Mouse (Mus musculus) left cerebral cortex, postnatal 14 days (tissue): ENCODE measurements at regions not wholly inside any gene's neighbourhood (a gene's known extent, or its start where the extent isn't known, plus 50 kb on each side); places are given as distances from the start of the nearest gene placed in this dataset.

Source experiments
- DNase-seq, 2 experiments: peaks; one replicate each; pipeline ENCODE4 v3.0.0; 2021 to 2022; ENCODE audit warnings: low spot score in 2 of 2, mixed read lengths in 1 of 2
- intact Hi-C: fragments of 180-260 bp; cut with DNase I; formaldehyde crosslinking; loops from one replicate; pipeline ENCODE4 v1.15.1; 2025

GRCm38 (mm10) chr13:16716796-16717749, 705.4 kb downstream of the Inhba start:
- intact Hi-C loops: no loop called here
- no peak for DNase-seq

GRCm38 (mm10) chr13:16720090-16720489, 708.4 kb downstream of the Inhba start:
- intact Hi-C loops: no loop called here
- no peak for DNase-seq

- DNase-seq: no peak
- intact Hi-C loops: no loop called here
Observed at GRCm38 (mm10) chr13:16725350-16725749, 713.7 kb downstream of the Inhba start.

- DNase-seq: no peak
- intact Hi-C loops: no loop called here
Observed at GRCm38 (mm10) chr13:16738313-16738712, 726.7 kb downstream of the Inhba start.

GRCm38 (mm10) chr13:16739563-16739962, 727.9 kb downstream of the Inhba start:
- DNase-seq: no peak
- intact Hi-C loops: no loop called here

- no peak for DNase-seq
- intact Hi-C loops: no loop called here
Observed at GRCm38 (mm10) chr13:16744237-16744636, 732.6 kb downstream of the Inhba start.

GRCm38 (mm10) chr13:16745644-16746043, 734.0 kb downstream of the Inhba start:
- DNase-seq: no peak
- intact Hi-C loops: no loop called here

GRCm38 (mm10) chr13:16746451-16746850, 734.8 kb downstream of the Inhba start:
- intact Hi-C loops: no loop called here
- DNase-seq: no peak

GRCm38 (mm10) chr13:16756264-16756663, 744.6 kb downstream of the Inhba start:
- intact Hi-C loops: no loop called here
- peak in 1 of 2 experiments; percentile 8 for DNase-seq

GRCm38 (mm10) chr13:16760045-16760444, 748.4 kb downstream of the Inhba start:
- intact Hi-C loops: loop anchor here (5.0 to 10.0 kb wide), 2 partner anchors 205 to 738 kb away; no protein-coding TSS in a partner anchor

GRCm38 (mm10) chr13:16761415-16761814, 749.8 kb downstream of the Inhba start:
- no peak for DNase-seq
- intact Hi-C loops: loop anchor here (5.0 to 10.0 kb wide), 2 partner anchors 203 to 739 kb away; no protein-coding TSS in a partner anchor

More at GRCm38 (mm10) chr13:16760045-16760444, 748.4 kb downstream of the Inhba start:
- no peak for DNase-seq

GRCm38 (mm10) chr13:16762326-16762725, 750.7 kb downstream of the Inhba start:
- intact Hi-C loops: loop anchor here (5.0 to 10.0 kb wide), 2 partner anchors 202 to 740 kb away; no protein-coding TSS in a partner anchor
- DNase-seq: no peak

- peak in 1 of 2 experiments; percentile 3 for DNase-seq
- intact Hi-C loops: loop anchor here (5.0 to 10.0 kb wide), 2 partner anchors 202 to 741 kb away; no protein-coding TSS in a partner anchor
Observed at GRCm38 (mm10) chr13:16762727-16763512, 751.3 kb downstream of the Inhba start.

GRCm38 (mm10) chr13:16763746-16764145, 752.1 kb downstream of the Inhba start:
- intact Hi-C loops: loop anchor here (5.0 to 10.0 kb wide), 2 partner anchors 201 to 741 kb away; no protein-coding TSS in a partner anchor
- peak; percentile 60 to 70 for DNase-seq

- intact Hi-C loops: loop anchor here (10.0 kb wide), 1 partner anchor 195 kb away; no protein-coding TSS in a partner anchor
- no peak for DNase-seq
Observed at GRCm38 (mm10) chr13:16769409-16769808, 757.8 kb downstream of the Inhba start.

GRCm38 (mm10) chr13:16769848-16770422, 758.3 kb downstream of the Inhba start:
- intact Hi-C loops: loop anchor here (10.0 kb wide), 1 partner anchor 195 kb away; no protein-coding TSS in a partner anchor
- no peak for DNase-seq

GRCm38 (mm10) chr13:16771845-16772244, 760.2 kb downstream of the Inhba start:
- intact Hi-C loops: no loop called here
- DNase-seq: no peak

GRCm38 (mm10) chr13:16805560-16805959, 793.9 kb downstream of the Inhba start:
- intact Hi-C loops: no loop called here
- no peak for DNase-seq
